Mouse (Mus musculus) kidney, adult 2 months (tissue): ENCODE measurements at regions not wholly inside any gene's neighbourhood (a gene's known extent, or its start where the extent isn't known, plus 50 kb on each side); places are given as distances from the start of the nearest gene placed in this dataset.

ENCODE experiments used
- CTCF ChIP-seq: fragments of 200-500 bp; conservative IDR thresholded peaks from 2 replicates; pipeline ENCODE4 v1.5.1; 2011; ENCODE audit warnings: low read depth, mild to moderate bottlenecking, control low read depth, low read length, moderate library complexity, mixed read lengths; ENCODE audit not compliant: insufficient read depth, insufficient read length
- POLR2A ChIP-seq: fragments of 200-500 bp; IDR thresholded peaks from one replicate; pipeline ENCODE4 v1.6.1; 2011; ENCODE audit warnings: low read depth, low read length, control low read depth

DNA sequence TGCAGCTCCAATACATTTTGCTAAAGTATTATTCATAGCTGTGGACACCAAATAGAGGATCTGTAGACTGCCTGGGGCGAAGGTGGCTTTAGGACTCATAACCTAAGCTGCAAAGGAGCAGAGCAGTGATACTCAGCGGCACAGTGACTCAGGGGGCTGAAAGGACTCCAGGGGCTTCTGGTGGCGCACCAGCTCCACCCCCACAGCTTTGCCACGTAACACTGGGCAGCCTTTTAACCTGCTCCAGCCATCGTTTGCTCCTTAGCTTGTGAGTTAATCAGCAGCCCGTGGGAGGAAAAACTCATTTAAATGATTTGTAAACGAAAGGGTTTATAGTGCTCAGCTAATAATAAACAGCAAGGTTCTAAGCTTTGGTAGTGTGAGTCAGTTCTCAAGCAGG, 532.4 kb downstream of the Elavl2 start:
- TF ChIP-seq CTCF, result no peak
- TF ChIP-seq POLR2A, result no peak
